Mouse (Mus musculus) retina, postnatal 1 day (tissue): ENCODE data around the gene Ahcyl1.
"Not testable (repeated sequence)": the region's sequence is repeated elsewhere in the genome, so short reads cannot be mapped to it uniquely, and the experiment has no call there.

Source experiments
- DNase-seq: peaks from one replicate; pipeline ENCODE4 v3.0.0-alpha.2; 2012

Gene Ahcyl1

DNA sequence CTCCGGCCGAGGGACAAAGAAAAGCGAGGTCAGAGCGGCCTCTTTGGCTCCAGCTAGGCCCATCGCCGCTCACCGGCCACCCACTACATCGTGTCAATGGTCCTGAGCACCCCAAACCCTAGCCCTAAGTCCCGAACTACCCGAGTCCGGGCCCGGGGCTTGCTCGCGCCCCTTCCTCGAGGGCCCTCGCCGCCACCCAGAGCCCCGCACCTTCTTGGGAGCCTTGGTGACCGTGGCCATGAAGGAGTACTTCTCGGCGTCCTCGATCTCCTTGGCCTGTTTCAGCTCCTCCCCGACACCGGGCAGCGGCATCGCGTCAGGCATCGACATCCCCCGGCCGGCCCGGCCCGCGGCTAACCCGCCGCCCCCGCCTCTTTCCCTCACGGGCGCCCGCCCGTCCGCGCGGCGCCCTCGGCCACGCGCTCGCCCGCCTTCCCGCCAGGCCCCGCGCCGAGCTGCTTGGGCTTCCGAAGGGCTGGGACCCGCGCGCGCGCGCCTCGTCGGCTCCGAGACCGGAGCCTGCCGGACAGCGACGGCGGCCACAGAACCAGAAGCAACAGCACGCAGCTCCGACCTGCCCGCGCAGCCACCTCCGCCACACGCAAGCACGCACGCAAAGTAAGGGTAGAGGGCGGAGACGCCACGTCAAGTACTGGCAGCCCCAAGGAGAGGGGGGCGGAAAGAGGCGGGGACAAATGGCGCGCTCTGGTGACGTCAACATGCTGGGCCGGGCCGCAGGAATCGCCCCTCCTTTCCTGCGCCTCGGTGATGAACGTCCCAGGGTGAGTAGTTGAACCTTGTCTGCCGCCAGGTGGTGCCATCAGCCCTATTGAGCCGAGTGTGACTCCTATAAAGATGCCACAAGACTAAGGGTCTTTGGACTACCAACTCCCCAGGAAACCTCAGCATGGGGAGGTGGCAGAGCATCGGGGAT lies at the start of gene Ahcyl1:
Gene Ahcyl1 (minus strand): TSS at position 613 of the 934 bp plus-strand sequence.
- DNase-seq, result peak; percentile 99

DNA sequence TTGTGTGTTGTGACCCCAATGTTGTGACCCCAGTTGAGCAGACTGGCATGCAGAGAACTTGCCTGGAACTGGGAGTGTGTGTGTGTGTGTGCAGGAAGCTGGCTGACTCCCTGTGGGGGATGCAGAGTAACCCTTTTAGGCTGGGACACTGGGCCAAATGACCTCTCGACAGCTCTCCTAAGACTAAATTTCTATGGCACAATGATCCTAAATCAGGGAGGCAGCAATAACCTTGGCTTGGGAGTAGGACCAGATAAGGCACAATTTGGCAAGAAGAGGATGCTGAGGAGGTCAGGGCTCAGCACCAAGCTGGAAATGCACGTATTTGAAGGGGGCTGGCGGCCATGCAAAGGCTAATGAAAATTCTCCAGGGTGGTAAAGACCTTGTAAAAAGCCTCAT lies 49.7 kb upstream of the Ahcyl1 start:
- DNase-seq, result no peak

DNA sequence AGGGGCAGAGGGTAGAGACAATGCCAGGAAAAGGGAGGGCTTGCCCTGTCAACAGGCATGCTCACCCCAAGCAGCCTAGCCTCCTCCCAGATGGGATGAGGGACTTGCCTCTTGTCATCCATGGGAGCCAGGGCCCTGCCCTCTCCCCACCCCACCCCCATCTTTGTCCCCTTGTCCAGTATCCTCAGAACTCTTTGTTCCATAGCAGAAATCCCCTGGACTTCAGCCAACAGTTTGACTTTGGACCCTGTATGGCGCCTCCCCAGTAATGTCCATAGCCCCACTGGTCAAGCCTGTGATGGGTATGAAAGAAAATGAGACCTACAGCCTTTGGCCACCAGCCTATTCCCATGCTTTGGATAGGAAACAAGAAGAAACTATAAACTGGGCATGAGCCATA lies 47.3 kb upstream of the Ahcyl1 start:
- DNase-seq, result no peak

DNA sequence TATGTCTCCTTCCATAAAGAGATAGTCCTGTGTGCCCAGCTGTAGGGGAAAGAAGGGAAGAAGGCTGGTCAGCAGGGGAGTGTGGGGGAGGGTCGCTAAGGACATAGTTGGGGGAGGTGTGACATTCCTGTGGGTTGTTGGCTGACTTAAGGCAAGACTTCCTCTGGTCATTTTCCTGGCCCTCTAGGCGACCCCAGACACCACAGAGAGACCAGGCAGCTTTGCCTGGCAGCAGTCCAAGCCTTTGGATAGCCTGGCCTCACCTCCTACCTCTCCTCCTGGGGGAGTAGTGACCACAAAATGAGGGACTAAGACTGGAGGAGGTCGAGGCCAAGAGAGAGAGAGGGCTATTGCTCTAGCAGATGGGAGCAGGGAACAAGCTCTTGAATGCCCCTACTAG lies 46.7 kb upstream of the Ahcyl1 start:
- DNase-seq, result no peak

DNA sequence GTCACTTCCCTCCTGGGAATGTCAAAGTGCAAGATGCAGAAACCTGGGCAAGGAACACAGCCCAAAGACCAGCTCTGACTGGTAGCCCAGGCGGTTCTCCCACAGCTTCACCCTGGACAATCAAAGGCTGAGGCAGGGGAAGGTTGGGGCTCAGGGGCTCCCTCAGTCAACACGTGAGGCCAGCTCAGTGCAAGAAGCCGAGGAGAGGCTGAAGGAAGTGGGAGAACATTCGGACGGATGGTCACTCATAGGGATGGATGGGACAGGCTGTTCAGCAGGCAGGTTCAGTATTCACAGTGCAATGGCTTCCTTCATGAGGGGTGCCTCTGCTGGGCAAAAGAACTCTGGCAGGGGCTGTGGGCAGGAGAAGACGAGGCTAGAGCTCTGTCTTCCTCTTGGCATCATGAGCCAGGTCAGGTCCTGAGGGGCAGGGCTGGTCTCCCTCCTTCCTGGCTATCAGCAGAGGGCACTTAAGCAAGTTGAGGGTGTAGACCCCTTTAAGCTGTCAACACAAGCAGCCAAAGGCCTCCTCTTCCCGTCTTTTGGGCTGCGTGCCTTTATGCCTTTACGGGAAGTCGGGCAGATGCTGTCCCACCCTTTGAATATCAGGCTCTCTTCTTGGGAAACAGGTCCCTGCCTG lies 45.8 kb upstream of the Ahcyl1 start:
- DNase-seq, result no peak

DNA sequence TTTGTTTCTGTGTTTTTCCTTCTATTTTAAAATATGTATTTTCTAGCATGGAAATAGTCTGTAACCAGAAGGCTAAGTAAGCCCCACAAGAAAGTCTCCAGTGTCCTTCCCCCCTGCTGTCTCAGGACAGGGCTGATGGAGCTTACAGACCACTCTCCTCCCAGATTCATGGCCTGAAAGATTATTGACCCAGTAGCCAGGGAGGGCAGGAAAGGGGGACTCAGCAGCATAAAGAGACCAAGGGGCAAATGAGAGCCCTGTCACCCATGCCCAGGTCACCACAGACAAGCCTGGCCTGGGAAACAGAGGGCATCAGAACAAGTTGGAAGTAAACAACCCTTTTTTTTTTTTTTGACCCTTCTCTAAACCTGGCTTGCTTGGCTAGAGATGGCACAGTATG lies 45.0 kb upstream of the Ahcyl1 start:
- no peak for DNase-seq

DNA sequence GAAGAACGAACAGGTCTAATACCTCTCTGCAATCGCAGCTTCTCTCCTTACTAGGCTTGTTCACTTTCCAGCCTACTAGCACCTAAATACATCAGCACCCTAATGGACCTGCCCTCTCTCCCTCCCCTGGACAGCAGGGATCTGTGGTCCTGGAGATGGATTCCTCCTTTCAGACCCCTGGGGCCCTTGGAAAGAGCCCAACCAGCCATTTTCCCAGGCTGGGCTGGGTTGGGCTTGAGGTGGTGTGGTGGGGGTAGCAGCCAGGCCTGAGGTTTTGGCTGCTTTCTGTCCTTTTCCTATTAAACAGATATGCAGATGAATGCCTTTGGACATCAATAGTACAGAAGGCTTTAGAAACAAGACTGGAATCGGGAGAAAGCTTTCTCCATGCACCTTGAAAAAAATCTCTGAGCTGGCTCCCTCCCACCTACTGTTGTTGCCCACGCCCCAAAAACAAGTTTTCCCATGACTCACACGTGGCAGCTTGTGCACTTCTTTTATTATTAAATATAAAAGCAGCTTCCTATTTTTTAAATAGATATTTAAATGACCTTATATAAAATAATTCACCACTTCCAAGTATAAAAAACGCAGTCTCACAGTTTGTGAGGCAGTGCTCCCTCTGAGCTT lies 44.3 kb upstream of the Ahcyl1 start:
- peak; percentile 93 for DNase-seq

DNA sequence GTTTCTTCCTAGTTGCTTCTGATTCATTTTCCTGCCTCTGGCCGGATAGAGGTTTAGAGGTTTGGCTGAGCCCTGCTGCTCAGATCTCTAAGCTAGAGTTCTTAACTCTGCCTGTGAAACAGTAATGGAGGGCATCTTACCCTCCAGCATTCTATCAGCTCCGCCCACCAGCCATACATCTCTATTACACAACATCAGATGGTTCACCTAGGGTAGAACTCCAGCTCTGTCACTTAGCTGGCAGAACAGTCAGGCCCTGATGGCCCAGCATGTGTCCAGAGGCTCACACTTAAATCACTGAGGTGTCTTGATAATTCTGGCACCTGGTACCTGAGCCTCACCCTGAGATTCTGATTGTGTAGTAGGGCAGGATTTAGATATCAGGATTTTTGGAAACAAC lies 43.6 kb upstream of the Ahcyl1 start:
- DNase-seq, result no peak

DNA sequence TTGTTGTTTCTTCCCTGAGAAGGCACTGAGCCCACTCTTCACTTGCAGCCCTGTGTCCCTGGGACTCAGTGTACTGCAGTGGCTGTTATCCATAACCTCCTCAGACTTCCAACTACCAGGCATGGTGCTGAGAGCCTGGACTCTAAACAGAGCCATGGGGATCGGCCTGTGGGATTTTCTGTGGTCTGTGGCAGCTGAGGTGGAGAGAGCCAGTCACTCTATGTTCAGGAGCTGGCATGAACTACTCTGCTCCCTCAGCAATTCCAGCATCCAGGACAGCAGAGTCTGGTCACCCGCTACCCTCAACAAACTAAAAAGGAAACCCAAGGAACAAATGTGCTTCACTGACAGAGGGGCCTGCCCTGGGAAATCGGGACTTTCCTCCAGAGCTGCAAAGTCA lies 43.1 kb upstream of the Ahcyl1 start:
- DNase-seq, result no peak

DNA sequence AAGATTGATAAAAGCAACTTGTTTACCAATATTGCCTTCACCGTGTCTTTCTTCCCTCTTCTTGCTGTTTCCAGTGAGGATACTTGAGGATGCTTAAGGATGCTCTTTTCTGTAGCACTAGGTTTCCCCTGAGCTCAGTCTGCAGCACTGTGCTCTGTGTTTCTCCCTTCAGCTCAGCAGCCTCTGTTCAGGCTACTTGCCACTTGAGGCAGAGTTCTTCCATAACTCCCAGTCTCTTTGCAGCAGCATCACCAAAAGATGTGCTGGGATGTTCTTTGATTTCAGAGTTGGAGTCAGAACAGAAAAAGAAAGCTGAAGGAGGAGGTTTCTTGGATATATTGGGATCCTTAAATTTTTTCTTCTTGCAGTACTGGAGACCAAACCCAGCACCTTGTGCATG lies 42.3 kb upstream of the Ahcyl1 start:
- no peak for DNase-seq

DNA sequence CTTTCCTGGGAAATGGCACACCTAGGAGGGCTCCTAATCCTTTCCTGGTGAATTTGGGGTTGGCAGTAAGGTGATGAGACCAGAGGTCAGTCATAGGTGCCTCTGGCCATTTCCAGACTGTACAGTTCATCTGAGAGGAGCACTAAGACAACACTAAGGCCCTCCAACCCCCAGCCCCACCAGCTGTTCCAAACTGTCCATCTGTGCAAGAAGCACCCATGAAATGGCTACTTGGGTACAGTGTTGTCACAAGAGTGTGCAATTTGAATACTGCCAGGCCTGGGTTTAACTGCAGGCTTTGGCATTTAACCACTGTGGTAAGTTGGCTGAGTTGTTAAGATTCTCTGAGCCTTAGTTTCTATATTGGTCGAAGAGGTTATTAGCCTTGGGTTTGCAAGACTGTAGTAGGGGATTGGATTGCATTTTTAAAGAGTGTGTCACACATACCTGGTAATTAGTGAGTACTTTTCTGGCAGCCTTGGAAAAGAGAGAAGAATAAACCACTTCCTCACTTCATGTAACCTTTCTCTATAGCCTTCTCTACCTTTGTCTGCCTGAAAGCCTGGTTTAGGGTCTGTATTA lies 41.3 kb upstream of the Ahcyl1 start:
- no peak for DNase-seq

DNA sequence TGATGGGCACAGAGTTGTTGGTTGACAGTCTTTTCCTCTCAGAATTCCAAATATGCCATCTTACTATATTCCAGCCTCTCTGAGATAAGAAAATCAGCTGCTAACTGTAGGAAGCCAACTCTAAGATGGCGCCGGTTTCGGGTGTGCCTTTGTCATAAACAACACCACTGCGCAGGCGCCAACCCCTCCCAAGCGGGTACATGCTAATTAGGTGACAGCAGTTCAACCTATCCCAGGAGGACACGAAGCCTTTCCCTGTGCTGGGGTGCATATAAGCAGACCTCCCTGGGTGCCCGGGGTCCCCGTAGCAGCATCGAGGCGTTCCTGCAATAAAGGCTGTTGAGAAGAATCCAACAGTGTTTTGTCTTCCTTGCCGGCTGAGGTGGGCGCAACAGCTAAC lies 39.3 kb upstream of the Ahcyl1 start:
- DNase-seq, result not testable (repeated sequence)

DNA sequence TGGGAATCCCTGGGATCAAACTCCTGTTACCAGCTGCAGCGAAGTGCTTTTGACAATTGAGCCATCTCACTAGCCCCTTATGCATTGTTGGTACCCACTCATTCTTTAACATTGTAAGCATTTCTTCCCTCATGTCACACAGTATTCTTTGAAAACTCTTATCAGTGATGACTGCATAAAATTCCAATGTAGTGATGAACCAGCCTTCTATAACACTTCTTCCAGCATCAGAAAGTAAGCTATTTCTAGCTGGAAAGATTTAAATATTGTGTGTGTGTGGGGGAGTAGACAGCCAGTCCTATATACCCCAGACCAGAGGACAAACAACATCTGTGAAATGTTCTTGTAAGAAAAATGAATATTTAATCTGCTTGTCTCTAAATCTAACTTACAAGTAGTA lies 37.0 kb upstream of the Ahcyl1 start:
- no peak for DNase-seq

DNA sequence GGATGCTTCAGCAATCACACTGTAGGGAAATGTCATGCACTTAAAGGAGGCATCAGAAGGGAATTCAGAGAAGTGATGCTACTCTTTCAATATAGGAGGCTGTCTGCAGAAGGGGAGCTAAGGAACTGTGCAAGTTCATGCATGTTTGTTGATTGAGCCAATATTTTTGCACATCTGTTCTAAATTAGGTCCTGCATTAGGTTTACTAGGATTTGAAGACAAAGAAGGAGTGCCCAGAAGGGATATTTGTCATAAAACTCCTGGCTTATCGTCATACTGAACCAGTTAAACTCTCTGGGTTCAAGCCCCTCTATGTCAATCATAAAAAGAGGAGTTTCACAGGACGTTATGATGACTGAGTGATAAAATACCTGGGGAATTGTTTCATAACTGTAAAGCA lies 33.9 kb upstream of the Ahcyl1 start:
- no peak for DNase-seq

DNA sequence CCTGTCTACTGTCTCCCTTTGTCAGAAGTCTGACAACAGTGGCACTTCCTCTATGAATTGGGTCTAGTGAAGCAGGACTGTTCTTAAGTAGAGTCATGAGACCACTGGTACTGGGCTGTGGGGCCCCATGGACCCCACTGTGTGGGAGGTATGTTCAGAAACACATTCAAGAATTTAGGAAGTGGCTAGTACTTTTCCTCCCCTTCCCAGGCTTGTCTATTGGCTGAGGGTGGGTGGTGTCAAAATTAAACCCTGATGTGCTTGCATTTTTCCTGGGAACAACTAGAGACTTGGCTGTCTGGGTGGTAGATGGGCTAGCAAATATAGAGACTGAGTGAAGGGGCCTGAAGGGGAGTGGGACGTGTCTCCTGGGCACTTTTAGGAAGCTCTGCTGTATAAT lies 32.1 kb upstream of the Ahcyl1 start:
- no peak for DNase-seq

DNA sequence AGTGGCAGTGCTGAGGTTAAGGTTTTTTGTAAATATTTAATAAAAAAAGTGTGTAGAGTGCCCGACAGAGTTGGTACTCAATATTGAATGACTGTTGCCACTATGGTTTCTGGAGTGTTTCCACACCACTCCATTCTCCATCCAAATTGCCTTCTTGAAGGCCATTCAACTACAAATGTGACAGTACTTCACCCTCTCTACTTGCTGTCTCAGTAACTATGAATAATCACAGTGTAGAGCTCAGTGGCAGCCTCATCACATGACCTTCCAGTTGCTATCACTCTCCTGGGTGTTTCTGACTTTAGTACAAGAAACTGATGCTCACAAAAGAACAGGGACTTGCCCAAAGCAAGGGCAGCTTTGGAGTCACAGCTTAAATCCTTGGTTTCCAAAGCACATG lies 19.6 kb upstream of the Ahcyl1 start:
- DNase-seq, result no peak

DNA sequence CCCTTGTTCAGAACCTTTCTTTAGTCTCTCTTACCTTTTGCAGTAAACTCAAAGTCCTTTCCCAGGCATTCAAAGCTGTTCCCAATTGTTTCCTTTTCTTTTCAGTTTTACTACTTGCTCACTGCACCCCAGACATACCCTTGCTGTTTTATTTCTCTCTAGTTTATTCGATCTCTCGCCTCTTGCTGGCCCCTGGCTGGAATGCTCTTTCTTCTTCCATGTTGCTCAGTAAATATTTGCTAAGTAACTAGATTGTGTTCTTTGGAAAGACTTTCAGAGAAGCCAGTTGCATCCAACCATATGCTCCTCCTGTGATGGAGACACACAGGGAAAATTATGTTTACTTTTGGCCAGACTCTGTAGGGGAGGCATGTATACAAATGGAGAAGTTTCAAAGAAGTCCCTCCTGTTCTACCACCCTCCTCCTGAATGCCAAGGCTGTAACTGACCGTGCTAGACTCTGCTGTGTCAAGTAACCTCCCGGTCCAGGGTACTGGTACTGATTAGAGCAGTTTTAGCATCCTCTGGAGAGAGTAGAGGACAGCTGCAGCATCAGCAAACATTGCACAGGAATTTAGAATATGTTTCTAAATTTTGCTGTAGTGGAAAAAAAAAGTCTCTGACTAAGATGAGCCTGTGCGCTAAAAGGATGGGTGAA lies 18.0 kb upstream of the Ahcyl1 start:
- DNase-seq, result no peak

DNA sequence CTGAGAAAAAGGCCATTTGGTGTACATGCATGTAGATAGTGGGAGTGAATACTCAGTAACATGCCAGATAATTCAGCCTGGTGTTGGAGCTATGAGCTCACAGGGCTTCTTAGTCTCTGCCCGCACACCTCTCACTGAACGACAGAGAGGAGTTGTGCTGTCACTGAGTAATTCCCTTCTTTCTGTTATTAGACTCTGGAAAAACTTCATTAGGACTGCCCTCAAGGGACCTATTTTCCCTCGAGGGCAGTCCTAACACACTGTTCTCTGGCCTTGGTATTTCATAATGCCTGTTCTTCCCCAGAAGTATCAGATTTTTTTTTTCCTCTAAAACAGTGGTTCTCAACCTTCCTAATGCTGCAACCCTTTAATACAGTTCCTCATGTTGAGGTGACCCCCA lies 15.7 kb upstream of the Ahcyl1 start:
- no peak for DNase-seq

DNA sequence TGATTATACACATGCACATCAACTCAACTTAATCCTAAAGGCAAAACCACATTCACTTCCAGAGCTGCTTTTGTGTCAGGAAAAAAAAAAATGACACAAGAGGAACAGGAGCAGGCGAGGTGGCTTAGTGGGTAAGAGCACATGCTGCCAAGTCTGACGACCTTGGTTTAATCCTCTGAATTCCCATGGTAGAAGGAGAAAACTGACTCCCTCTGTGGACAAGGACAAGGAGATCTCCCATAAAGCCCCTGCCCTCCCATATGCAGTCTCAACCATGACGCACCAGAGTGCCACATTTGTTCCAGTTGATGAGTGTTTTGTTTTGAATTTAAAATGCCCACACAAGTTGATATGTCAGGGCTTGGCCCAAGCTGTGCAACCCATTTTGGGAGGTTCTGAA lies 12.8 kb upstream of the Ahcyl1 start:
- peak; percentile 18 for DNase-seq

DNA sequence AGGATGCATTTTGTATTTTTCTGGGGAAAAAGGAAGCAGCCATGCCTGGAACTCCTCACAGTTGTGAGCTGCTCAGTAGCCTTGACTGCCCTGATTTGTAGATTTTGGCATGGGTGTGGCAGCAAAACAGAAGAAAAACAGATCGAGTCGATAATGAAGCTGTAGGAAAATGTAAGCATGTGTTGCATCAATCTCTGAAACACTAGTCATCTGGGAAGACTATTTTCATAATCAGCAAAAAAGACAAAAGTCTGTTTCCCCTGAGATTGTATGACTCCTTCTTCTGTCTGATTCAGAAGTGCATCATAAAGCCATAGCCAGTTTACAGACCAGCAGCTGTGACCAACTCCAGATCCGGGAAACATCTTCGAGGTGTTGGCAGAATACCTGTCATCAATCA lies 10.9 kb upstream of the Ahcyl1 start:
- no peak for DNase-seq

DNA sequence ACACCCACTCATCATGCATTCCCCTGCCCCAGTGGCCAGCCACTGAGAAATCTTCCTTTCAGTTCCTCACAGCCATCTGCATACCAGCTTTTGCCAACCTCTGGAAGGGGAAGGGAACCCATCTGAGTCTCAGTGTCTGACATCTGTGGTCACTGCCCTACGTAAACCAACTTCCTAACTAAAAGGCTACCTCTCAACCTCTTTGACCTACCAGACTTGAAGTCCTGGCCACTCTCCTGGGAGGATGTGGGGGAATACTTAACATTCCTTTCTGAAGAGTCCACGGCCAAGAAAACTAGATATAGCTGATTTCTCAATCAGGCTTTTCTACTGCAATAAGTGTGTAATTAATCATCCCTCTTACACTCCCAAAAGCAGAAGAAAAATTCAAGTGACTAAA lies 9.8 kb upstream of the Ahcyl1 start:
- DNase-seq, result no peak

DNA sequence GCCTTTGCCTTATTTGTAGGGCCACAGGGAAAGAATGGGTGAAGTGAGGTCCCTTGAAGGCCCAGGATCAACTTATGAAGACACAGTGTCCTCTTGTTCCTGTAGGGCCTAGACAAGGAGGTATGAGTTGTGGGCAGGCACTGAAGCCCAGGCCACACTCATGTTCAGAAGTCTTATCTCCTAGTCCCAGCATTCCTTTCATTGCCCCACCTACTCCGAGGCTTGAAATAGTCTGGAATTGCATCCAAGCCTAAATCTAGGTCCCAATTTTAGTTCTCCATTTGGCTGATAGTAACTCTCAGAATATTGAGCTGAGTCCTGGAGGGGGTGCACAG lies 8.0 kb upstream of the Ahcyl1 start:
- no peak for DNase-seq

DNA sequence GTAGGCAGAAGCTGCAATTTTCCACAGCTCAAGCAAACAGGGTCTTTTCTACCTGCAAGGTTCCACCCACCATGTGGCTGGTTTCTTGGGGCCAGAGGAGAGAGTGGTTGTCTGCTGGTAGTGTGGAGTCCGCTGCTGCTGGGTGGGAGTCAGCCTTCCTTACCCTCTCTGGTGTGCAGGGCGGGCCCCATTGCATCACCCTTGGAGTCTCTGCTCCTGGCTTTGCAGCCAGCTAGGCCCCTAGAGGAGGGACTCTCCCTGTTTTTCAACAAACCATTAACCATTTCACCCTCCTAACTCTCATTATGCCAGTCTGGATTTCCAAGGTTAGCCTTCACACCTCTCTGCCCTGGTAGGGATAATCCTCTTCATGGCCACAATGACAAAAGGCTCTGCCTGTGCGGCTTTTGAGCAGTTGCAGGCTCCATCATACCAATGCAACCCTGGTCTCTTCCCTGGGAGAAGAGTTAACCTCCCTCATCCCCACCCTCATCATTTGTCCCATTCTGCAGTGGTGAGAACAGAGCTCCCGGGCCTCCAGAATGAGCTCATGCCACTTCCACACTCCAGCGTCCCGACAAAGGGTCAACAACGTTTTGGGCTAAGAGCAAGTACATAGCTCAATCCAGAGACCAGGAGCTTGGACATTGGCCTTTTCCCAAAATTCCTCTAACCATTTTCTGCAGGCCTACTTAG lies 7.5 kb upstream of the Ahcyl1 start:
- DNase-seq, result no peak
